Mouse (Mus musculus) hindbrain, embryonic 12.5 days (tissue): ENCODE measurements around the gene Tspan5. TPM values are rescaled to one million over a fixed set of nuclear protein-coding genes. Genes with fewer than 3 reads are reported as not detected.

Source experiments
- ATAC-seq: fragments of 200-750 bp; cut with Nextera tagmentation; 2 replicates; pipeline ENCODE4 v1.8.0; 2017; ENCODE audit warnings: moderate TSS enrichment; ENCODE audit not compliant: low FRiP score
- H3K27ac ChIP-seq: fragments of 300-500 bp; sonication (generic); 2 replicates; pipeline ENCODE4 v1.5.1; 2016; ENCODE audit warnings: mild to moderate bottlenecking
- H3K27me3 ChIP-seq: fragments of 300-500 bp; sonication (generic); 2 replicates; pipeline ENCODE4 v1.6.1; 2016; ENCODE audit warnings: mild to moderate bottlenecking
- H3K36me3 ChIP-seq: fragments of 300-500 bp; sonication (generic); 2 replicates; pipeline ENCODE4 v1.6.1; 2016; ENCODE audit warnings: mild to moderate bottlenecking
- H3K4me1 ChIP-seq: fragments of 300-500 bp; sonication (generic); 2 replicates; pipeline ENCODE4 v1.6.1; 2016
- H3K4me2 ChIP-seq: fragments of 300-500 bp; sonication (generic); replicated peaks from 2 replicates; pipeline ENCODE4 v1.6.1; 2016; ENCODE audit warnings: mild to moderate bottlenecking
- H3K4me3 ChIP-seq: fragments of 300-500 bp; sonication (generic); 2 replicates; pipeline ENCODE4 v1.5.1; 2016; ENCODE audit warnings: mild to moderate bottlenecking
- H3K9ac ChIP-seq: fragments of 300-500 bp; sonication (generic); 2 replicates; pipeline ENCODE4 v1.6.1; 2016; ENCODE audit warnings: mild to moderate bottlenecking, moderate library complexity
- H3K9me3 ChIP-seq: fragments of 300-500 bp; sonication (generic); replicated peaks from 2 replicates; pipeline ENCODE4 v1.6.1; 2016; ENCODE audit warnings: mild to moderate bottlenecking
- WGBS: fragments of 180-500 bp; shearing (Covaris S2); methylation state at CpG from one replicate; pipeline ENCODE4 v1.1.7; 2016; 5-methylcytosine and 5-hydroxymethylcytosine counted together
- polyA plus RNA-seq: library from polyadenylated mRNA; unstranded; fragments of >200 nt; fragmentation: Nextera tagmentation; extraction: Ambion mirVana; gene quantifications from 2 replicates; pipeline ENCODE4 v1.2.1, GENCODE M21; 2016

Tspan5 gene
- polyA plus RNA-seq, 1 experiment from 2014 or later, result 74.6 TPM

DNA sequence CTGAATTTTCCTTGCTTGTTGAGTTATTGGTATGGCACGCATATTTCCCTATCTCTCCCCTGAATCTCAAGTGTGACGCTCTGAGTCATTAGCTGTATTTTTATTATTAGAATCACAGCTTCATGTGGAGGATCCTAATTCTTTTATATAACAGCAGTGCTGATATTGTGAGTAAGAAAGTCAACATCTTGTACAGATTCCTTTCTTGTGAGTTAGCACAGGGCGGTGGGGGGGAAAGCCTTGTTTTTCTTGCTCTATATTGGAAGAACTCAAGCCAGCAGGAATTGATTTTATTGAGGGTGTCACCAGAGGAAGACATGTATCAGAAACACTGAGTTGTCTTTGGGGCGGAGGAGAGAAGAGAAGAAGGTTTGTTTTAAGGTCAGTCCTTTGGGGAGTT, 3.6 kb downstream of the Tspan5 start:
- H3K27ac ChIP-seq, result no peak overlapping the region
- peaks cover 30% of the 10 kb centered on the region for H3K4me1 ChIP-seq

DNA sequence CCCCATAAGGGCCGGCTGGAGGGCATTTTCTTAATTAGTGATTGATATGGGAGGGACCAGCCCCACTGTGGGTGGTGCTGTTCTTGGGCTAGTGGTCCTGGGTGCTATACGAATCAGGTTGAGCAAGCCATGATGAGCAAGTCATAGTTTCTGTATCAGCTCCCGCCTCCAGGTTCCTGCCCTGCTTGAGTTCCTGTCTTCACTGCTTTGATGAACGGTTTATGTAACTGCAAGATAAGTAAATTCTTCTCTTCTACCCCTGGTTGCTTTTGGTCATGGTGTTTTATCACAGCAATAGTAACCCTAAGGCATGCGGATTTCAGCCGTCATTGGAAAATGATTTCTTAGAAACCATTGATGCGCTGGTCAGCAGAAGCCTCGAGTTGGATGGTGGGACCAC, 4.6 kb downstream of the Tspan5 start:
- H3K4me1 ChIP-seq, result peaks cover 30% of the 10 kb centered on the region
- no peak overlapping the region for H3K9ac ChIP-seq
- 85% methylated on average over 8 of the region's 8 CpGs for WGBS
- no peak for ATAC-seq
- no peak overlapping the region for H3K4me2 ChIP-seq
- no peaks in the 10 kb centered on the region for H3K36me3 ChIP-seq
- H3K4me3 ChIP-seq, result no peak overlapping the region
- no peaks in the 10 kb centered on the region for H3K9me3 ChIP-seq
- H3K27me3 ChIP-seq, result no peaks in the 10 kb centered on the region
- H3K27ac ChIP-seq, result no peak overlapping the region

More for the DNA sequence above, 3.6 kb downstream of the Tspan5 start:
- Histone ChIP-seq H3K27me3 (0 out of 2 replicates have a peak, but pooled peaks cover 3% of the 10 kb centered on the region), H3K9ac (no peak overlapping the region), H3K36me3 (no peaks in the 10 kb centered on the region), H3K9me3 (no peaks in the 10 kb centered on the region), H3K4me3 (no peak overlapping the region), H3K4me2 (peak overlapping the region; percentile 61; the same call in 1 of the 2 replicates)
- 83% methylated on average over 4 of the region's 4 CpGs for WGBS
- no peak for ATAC-seq

- 91% methylated on average over 5 of the region's 5 CpGs for WGBS
- Histone ChIP-seq H3K27ac (no peak overlapping the region), H3K4me2 (no peak overlapping the region), H3K27me3 (no peaks in the 10 kb centered on the region), H3K36me3 (no peaks in the 10 kb centered on the region), H3K9me3 (no peaks in the 10 kb centered on the region), H3K9ac (no peak overlapping the region), H3K4me3 (no peak overlapping the region), H3K4me1 (peaks cover 34% of the 10 kb centered on the region)
- ATAC-seq, result no peak
These were observed 5.0 kb downstream of the Tspan5 start for GRCm38 (mm10) chr3:138747035-138747434.

DNA sequence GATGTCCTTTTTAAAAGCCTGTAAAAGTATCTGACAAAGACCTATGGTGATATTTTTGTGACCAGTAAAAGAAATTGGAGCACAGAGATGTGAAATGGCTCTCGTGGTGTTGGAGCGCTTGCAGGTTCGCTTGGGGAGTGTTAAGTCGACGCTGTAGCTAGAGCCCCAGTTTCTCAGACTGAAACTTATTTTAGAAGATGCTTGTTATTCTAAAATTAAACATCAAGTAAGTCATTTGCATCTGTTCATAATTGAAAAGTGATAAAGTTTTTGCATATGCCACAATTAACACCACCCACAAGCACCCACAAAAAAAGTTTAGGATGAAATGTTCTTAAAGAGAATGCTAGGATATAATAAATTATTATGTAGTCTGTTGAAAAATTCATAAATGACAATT, 6.0 kb downstream of the Tspan5 start:
- H3K36me3 ChIP-seq, result no peaks in the 10 kb centered on the region
- WGBS, result 96% methylated on average over 5 of the region's 5 CpGs
- no peak overlapping the region for H3K4me2 ChIP-seq
- H3K27ac ChIP-seq, result no peak overlapping the region
- H3K9me3 ChIP-seq, result no peaks in the 10 kb centered on the region
- no peak overlapping the region for H3K9ac ChIP-seq
- H3K27me3 ChIP-seq, result no peaks in the 10 kb centered on the region
- ATAC-seq, result no peak
- H3K4me3 ChIP-seq, result no peak overlapping the region
- peaks cover 43% of the 10 kb centered on the region for H3K4me1 ChIP-seq

GRCm38 (mm10) chr3:138749645-138750044, 7.7 kb downstream of the Tspan5 start:
- no peaks in the 10 kb centered on the region for H3K27me3 ChIP-seq
- H3K4me2 ChIP-seq, result no peak overlapping the region
- peaks cover 48% of the 10 kb centered on the region for H3K4me1 ChIP-seq
- no peak for ATAC-seq
- H3K9ac ChIP-seq, result no peak overlapping the region
- WGBS, result 83% methylated on average over 9 of the region's 9 CpGs
- H3K4me3 ChIP-seq, result no peak overlapping the region
- no peak overlapping the region for H3K27ac ChIP-seq
- no peaks in the 10 kb centered on the region for H3K36me3 ChIP-seq
- no peaks in the 10 kb centered on the region for H3K9me3 ChIP-seq

GRCm38 (mm10) chr3:138751328-138751727, 9.3 kb downstream of the Tspan5 start:
- Histone ChIP-seq H3K4me2 (no peak overlapping the region), H3K27ac (no peak overlapping the region), H3K4me3 (no peak overlapping the region), H3K4me1 (peaks cover 33% of the 10 kb centered on the region), H3K9me3 (no peaks in the 10 kb centered on the region), H3K9ac (no peak overlapping the region), H3K36me3 (no peaks in the 10 kb centered on the region), H3K27me3 (no peaks in the 10 kb centered on the region)
- no peak for ATAC-seq
- 88% methylated on average over 5 of the region's 5 CpGs for WGBS

GRCm38 (mm10) chr3:138752056-138752455, 10.1 kb downstream of the Tspan5 start:
- H3K4me1 ChIP-seq, result peaks cover 28% of the 10 kb centered on the region
- H3K9me3 ChIP-seq, result no peaks in the 10 kb centered on the region
- H3K4me2 ChIP-seq, result no peak overlapping the region
- no peaks in the 10 kb centered on the region for H3K27me3 ChIP-seq
- WGBS, result 75% methylated on average over 5 of the region's 5 CpGs
- H3K36me3 ChIP-seq, result no peaks in the 10 kb centered on the region
- 0 out of 2 replicates have a peak, but pooled peaks have one; percentile 18 for ATAC-seq
- no peak overlapping the region for H3K9ac ChIP-seq
- no peak overlapping the region for H3K4me3 ChIP-seq
- no peak overlapping the region for H3K27ac ChIP-seq

DNA sequence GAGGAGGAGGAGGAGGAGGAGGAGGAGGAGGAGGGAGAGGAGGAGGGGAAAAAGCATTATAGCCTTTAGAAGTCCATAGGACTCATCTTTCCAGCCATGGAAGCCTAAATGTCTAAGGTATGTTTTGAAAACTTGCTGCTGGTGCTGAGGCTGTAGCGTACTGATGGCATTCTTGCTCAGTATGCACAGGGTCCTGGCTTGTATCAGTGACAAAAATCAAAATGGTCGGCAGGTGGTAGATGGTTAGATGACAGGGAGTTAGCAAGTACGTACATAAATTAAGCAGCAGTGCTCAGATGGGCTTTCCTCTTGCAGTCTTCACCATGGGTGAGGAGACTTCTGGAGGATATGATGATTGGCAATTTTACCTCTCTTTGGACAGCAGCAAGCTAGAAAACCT, 10.8 kb downstream of the Tspan5 start:
- Histone ChIP-seq H3K4me2 (no peak overlapping the region), H3K4me3 (no peak overlapping the region), H3K9ac (no peak overlapping the region), H3K27me3 (no peaks in the 10 kb centered on the region), H3K9me3 (no peaks in the 10 kb centered on the region), H3K27ac (no peak overlapping the region), H3K4me1 (peaks cover 28% of the 10 kb centered on the region), H3K36me3 (no peaks in the 10 kb centered on the region)
- no peak for ATAC-seq
- WGBS, result 61% methylated on average over 3 of the region's 3 CpGs

DNA sequence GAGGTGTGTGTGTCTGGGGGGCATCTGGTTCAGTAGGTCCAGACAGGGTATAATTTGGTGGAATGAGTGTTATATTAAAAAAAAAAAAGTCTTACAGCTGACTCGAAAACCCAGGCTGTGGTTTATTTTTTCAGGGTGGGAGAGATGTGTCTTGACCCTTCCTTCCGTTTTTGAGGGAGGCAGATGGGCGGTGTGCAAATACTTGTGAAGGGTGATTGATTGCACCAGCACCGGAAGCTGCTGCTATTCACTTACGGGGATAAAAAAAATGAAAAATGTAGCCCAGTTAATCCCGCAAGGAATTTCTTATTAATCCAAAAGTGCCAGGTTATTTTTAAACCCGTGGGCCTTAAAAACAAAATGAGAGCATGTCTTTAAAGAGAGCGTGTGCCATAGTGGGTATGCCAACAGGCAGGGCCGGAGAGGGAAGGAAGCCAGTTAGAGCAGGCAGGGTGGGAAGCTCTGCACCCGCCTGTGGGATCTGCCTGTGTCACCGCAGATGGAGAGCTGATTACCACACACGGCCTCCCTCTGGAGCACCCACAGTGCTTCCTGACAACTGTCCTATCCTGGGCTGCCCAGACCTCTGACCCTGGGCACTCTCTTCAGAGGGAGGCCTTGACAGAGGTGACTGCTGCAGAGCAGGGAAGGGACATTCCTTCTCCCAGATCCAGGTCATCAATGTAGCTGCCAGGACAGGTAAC, 11.3 kb downstream of the Tspan5 start:
- 0 out of 2 replicates have a peak overlapping the region, but pooled peaks have one; percentile 7 for H3K27ac ChIP-seq
- no peaks in the 10 kb centered on the region for H3K9me3 ChIP-seq
- 0 out of 2 replicates have a peak, but pooled peaks have one; percentile 35 for ATAC-seq
- H3K36me3 ChIP-seq, result no peaks in the 10 kb centered on the region
- 34% methylated on average over 12 of the region's 12 CpGs for WGBS
- no peak overlapping the region for H3K9ac ChIP-seq
- no peaks in the 10 kb centered on the region for H3K27me3 ChIP-seq
- H3K4me3 ChIP-seq, result no peak overlapping the region
- H3K4me1 ChIP-seq, result peaks cover 28% of the 10 kb centered on the region
- H3K4me2 ChIP-seq, result no peak overlapping the region

DNA sequence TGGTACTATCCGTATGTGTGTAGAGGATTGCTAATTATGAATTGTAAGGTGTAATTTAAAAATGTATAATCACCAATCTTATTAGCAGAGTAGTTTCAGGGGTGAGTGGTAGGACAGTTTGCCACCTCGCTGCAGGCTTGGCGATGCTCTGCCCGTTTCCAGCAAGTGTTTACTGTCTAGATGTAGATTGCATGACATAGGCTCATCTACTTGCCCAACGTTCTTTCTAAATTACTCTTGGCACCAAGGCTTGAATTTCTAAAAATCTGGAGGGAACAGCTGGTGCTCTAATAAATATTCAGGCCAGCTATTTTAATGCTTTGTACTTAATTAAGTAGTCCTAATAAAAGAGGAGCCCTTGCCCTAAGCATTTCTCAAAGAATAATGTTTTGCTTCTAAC, 12.3 kb downstream of the Tspan5 start:
- peaks cover 35% of the 10 kb centered on the region for H3K4me1 ChIP-seq
- 78% methylated on average over 5 of the region's 5 CpGs for WGBS
- no peaks in the 10 kb centered on the region for H3K36me3 ChIP-seq
- ATAC-seq, result no peak
- no peak overlapping the region for H3K9ac ChIP-seq
- no peaks in the 10 kb centered on the region for H3K9me3 ChIP-seq
- no peak overlapping the region for H3K4me2 ChIP-seq
- H3K4me3 ChIP-seq, result no peak overlapping the region
- H3K27ac ChIP-seq, result no peak overlapping the region
- H3K27me3 ChIP-seq, result no peaks in the 10 kb centered on the region

- Histone ChIP-seq H3K4me1 (peaks cover 30% of the 10 kb centered on the region), H3K9me3 (no peaks in the 10 kb centered on the region), H3K4me2 (no peak overlapping the region), H3K27ac (no peak overlapping the region), H3K4me3 (no peak overlapping the region), H3K36me3 (no peaks in the 10 kb centered on the region), H3K9ac (no peak overlapping the region), H3K27me3 (no peaks in the 10 kb centered on the region)
- WGBS, result 92% methylated on average over 2 of the region's 2 CpGs
- ATAC-seq, result no peak
These were observed 15.3 kb downstream of the Tspan5 start for GRCm38 (mm10) chr3:138757283-138757682.

GRCm38 (mm10) chr3:138759968-138760684, 18.1 kb downstream of the Tspan5 start:
- no peak overlapping the region for H3K4me2 ChIP-seq
- H3K27ac ChIP-seq, result no peak overlapping the region
- H3K9me3 ChIP-seq, result no peaks in the 10 kb centered on the region
- H3K9ac ChIP-seq, result no peak overlapping the region
- no peaks in the 10 kb centered on the region for H3K27me3 ChIP-seq
- WGBS, result 69% methylated on average over 9 of the region's 9 CpGs
- H3K4me3 ChIP-seq, result no peak overlapping the region
- no peaks in the 10 kb centered on the region for H3K36me3 ChIP-seq
- no peak for ATAC-seq
- peaks cover 13% of the 10 kb centered on the region; the same call in 1 of the 2 replicates for H3K4me1 ChIP-seq
